Mouse (Mus musculus): Measurements from ENCODE around the gene Tmem100. TPM values are rescaled to one million over a fixed set of nuclear protein-coding genes. Genes with fewer than 3 reads are reported as not detected.

Tmem100 gene
- polyA plus RNA-seq, 1 experiment from 2014 or later = 8.7 TPM

DNA sequence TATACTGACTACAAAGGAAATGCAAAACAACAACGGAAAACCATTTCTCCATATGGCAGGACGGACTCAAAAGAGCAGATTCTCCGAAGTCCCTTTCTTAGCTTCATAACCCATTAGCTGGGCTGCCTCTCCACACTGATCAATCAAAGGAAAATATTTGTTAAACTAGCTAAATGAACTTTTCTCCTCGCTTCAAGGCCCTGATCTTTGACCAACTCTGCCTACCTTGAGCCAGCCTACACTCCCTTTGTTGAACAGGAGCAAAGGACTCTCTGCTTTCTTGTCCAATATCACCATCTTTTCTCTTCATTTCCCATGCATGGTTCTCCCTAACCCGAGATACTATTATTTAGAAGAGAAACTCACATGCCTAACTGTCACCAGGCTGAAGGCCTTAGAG is 34.6 kb upstream of the Tmem100 start:
- Histone ChIP-seq H3K27me3 (ENCODE audit: control insufficient read depth, insufficient read depth, low read length) (no peaks in the 10 kb centered on the region), H3K4me1 (ENCODE audit: control insufficient read depth, insufficient read depth, low read length) (no peaks in the 10 kb centered on the region), H3K9ac (replicated peaks; ENCODE audit: low read length) (no peak overlapping the region), H3K4me3 (replicated peaks; ENCODE audit: low read depth, low read length) (no peak overlapping the region), H3K9me3 (ENCODE audit: control insufficient read depth, low read length) (no peaks in the 10 kb centered on the region), H3K4me2 (ENCODE audit: low read length) (no peak overlapping the region), H3K27ac (replicated peaks; ENCODE audit: low read depth, low read length) (no peak overlapping the region), H3K36me3 (ENCODE audit: control insufficient read depth, insufficient read depth, low read length) (no peaks in the 10 kb centered on the region)
- ATAC-seq (ENCODE audit: low FRiP score, low TSS enrichment) (no peak), DNase-seq (no peak)
- 87% methylated on average over 5 of the region's 5 CpGs for WGBS

DNA sequence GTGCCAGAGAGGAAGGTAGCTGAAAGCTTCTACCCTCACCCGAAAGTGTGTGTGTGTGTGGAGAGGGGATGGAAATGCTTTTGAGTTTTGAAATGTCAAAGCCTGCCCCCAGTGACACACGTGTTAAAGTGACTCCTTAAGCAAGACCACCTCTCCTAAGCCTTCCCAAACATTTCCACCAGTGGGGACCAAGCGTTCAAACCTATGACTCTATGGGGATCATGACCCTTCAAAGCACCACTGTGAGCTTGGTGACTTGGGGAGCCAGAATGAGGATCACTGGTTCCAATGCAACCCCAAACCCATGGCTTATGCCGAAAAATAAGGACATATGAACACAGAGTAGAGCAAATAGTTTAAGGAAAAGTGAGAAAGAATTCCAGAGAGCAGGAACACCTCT is 33.7 kb upstream of the Tmem100 start:
- Histone ChIP-seq H3K4me1 (ENCODE audit: control insufficient read depth, insufficient read depth, low read length) (no peaks in the 10 kb centered on the region), H3K9me3 (ENCODE audit: control insufficient read depth, low read length) (no peaks in the 10 kb centered on the region), H3K9ac (replicated peaks; ENCODE audit: low read length) (no peak overlapping the region), H3K27me3 (ENCODE audit: control insufficient read depth, insufficient read depth, low read length) (no peaks in the 10 kb centered on the region), H3K4me3 (replicated peaks; ENCODE audit: low read depth, low read length) (no peak overlapping the region), H3K36me3 (ENCODE audit: control insufficient read depth, insufficient read depth, low read length) (no peaks in the 10 kb centered on the region), H3K4me2 (ENCODE audit: low read length) (no peak overlapping the region), H3K27ac (replicated peaks; ENCODE audit: low read depth, low read length) (no peak overlapping the region)
- DNase-seq (no peak), ATAC-seq (ENCODE audit: low FRiP score, low TSS enrichment) (no peak)
- WGBS = 88% methylated on average over 4 of the region's 4 CpGs

DNA sequence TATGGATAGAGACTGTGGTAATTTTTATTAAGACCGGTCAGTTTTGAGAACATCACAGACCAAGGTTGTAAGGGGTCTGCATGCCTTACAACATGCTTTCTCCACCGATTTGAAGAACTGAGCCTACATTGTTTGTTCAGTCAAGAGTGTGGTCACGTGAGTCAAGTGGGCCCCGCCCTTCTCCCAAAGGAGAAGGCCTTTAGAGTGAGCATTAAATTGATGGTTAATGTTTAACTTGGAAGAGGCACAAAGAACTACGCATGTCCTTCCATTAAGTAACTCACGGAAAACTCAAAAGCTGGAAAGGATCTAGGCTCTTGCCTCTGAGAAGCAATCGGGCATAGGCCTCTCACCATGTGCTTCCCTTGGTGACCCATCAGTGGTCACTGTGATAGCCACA is 33.3 kb upstream of the Tmem100 start:
- no peak overlapping the region for H3K4me3 ChIP-seq (replicated peaks; ENCODE audit: low read depth, low read length)
- no peak overlapping the region for H3K9ac ChIP-seq (replicated peaks; ENCODE audit: low read length)
- no peaks in the 10 kb centered on the region for H3K27me3 ChIP-seq (ENCODE audit: control insufficient read depth, insufficient read depth, low read length)
- H3K4me2 ChIP-seq (ENCODE audit: low read length) = no peak overlapping the region
- no peaks in the 10 kb centered on the region for H3K36me3 ChIP-seq (ENCODE audit: control insufficient read depth, insufficient read depth, low read length)
- no peak for ATAC-seq (ENCODE audit: low FRiP score, low TSS enrichment)
- DNase-seq = no peak
- H3K4me1 ChIP-seq (ENCODE audit: control insufficient read depth, insufficient read depth, low read length) = no peaks in the 10 kb centered on the region
- 96% methylated on average over 7 of the region's 7 CpGs for WGBS
- no peaks in the 10 kb centered on the region for H3K9me3 ChIP-seq (ENCODE audit: control insufficient read depth, low read length)
- no peak overlapping the region for H3K27ac ChIP-seq (replicated peaks; ENCODE audit: low read depth, low read length)

DNA sequence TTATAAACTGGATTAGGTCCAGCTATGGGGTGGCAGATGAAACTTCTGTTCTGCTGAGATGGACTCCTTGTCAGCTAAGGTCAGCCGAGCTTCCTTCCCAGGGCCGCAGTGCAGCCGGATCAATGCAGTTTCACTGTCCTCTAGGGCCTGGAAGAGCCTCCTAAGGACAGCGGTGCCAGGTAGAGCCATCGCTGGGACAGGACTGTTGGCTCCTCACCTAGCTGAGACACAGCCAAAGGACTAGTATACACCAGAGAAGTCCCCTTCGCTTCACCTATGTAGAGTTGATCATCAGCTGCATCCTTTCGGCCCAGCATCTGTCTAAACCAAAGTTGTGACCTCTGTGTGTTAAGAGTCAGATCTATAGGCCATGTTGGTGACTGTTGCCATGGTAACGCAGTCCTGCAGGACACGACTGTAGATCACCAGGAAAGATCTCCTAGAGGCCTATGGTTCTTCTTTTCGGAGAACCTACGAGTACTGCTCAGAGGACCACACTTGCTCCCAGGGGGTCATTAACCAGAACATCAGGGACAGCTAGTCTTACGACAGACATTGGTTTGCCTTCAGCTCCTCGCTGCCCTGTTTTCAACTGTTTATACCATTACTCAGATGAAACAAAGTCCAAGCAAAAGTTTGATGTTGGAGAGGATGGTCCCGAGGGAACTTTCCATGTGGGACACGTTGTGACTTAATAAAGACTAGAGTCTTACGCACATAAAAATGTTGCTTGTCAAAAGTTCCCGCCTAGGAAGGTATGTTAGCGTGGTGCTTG is 31.0 kb upstream of the Tmem100 start:
- ATAC-seq (ENCODE audit: low FRiP score, low TSS enrichment) = no peak

DNA sequence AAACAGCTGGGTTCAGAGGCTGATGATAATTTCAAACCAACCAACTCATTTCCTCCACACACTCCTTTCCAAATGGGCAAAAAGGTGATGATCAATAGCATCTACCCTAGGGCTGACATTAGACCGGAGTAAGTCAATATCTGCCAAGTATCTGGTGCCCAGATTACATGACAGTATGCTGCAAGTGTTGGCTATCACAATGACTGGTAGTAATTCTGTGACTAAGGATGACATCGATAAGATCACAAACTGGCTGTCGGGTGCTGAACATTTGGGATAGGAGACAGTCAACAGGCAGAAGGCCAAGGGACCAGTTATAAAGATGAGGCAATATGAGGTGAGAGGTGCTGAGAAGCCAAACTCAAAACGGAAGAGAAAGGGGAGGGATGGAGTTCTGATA is 29.5 kb upstream of the Tmem100 start:
- 0 out of 2 replicates have a peak, but pooled peaks cover 5% of the 10 kb centered on the region for H3K4me1 ChIP-seq (ENCODE audit: control insufficient read depth, insufficient read depth, low read length)
- WGBS = 88% methylated on average over 4 of the region's 4 CpGs
- no peaks in the 10 kb centered on the region for H3K9me3 ChIP-seq (ENCODE audit: control insufficient read depth, low read length)
- no peak overlapping the region for H3K4me2 ChIP-seq (ENCODE audit: low read length)
- ATAC-seq (ENCODE audit: low FRiP score, low TSS enrichment) (no peak), DNase-seq (no peak)
- H3K9ac ChIP-seq (replicated peaks; ENCODE audit: low read length) = no peak overlapping the region
- no peak overlapping the region for H3K4me3 ChIP-seq (replicated peaks; ENCODE audit: low read depth, low read length)
- H3K36me3 ChIP-seq (ENCODE audit: control insufficient read depth, insufficient read depth, low read length) = no peaks in the 10 kb centered on the region
- no peaks in the 10 kb centered on the region for H3K27me3 ChIP-seq (ENCODE audit: control insufficient read depth, insufficient read depth, low read length)
- H3K27ac ChIP-seq (replicated peaks; ENCODE audit: low read depth, low read length) = no peak overlapping the region

More for the DNA sequence above, 31.0 kb upstream of the Tmem100 start:
- Histone ChIP-seq H3K36me3 (ENCODE audit: control insufficient read depth, insufficient read depth, low read length) (no peaks in the 10 kb centered on the region), H3K9ac (replicated peaks; ENCODE audit: low read length) (no peak overlapping the region), H3K27ac (replicated peaks; ENCODE audit: low read depth, low read length) (no peak overlapping the region), H3K27me3 (ENCODE audit: control insufficient read depth, insufficient read depth, low read length) (no peaks in the 10 kb centered on the region), H3K4me3 (replicated peaks; ENCODE audit: low read depth, low read length) (no peak overlapping the region), H3K4me2 (ENCODE audit: low read length) (no peak overlapping the region), H3K9me3 (ENCODE audit: control insufficient read depth, low read length) (no peaks in the 10 kb centered on the region), H3K4me1 (ENCODE audit: control insufficient read depth, insufficient read depth, low read length) (0 out of 2 replicates have a peak, but pooled peaks cover 5% of the 10 kb centered on the region)
- WGBS = 90% methylated on average over 18 of the region's 18 CpGs
- DNase-seq = no peak

DNA sequence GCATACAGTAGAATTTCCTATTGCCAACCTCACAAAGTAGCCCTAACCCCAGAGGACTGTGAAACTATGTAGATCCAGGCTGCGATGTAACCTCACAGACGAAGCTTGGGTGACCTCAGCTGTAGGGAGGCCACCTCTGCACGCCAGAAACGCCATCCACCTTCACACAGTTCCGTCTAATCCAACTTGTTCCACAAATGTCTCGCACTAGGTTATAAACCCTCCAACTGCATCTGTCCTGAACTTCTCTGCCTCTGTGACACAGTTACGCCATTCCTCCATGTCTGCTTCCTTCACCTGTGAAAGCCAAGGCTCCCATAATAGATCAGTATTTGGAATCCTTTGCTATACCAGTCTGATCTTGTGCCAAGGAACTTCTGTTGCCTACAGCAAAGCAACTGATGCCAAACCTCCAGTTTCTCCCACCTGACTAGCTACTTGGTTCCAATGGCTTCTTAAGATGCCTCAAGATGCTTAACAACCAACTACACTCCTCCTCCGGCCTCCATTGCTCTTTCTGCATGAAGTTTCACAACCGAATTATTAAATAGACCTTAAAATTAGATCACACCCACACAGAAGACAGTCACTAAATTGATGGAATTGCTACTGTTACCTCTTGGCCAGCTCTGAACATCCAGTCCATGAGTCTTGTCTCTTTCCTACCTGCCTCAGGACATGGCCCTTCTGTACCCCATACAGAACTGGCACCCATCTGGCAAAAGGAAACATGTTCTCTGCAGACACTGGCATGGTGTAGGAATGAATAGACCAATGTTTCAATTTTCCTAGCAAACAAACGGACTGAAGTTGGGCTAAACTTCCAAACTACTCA is 28.5 kb upstream of the Tmem100 start:
- Histone ChIP-seq H3K4me3 (replicated peaks; ENCODE audit: low read depth, low read length) (no peak overlapping the region), H3K36me3 (ENCODE audit: control insufficient read depth, insufficient read depth, low read length) (no peaks in the 10 kb centered on the region), H3K9ac (replicated peaks; ENCODE audit: low read length) (no peak overlapping the region), H3K9me3 (ENCODE audit: control insufficient read depth, low read length) (no peaks in the 10 kb centered on the region), H3K27ac (replicated peaks; ENCODE audit: low read depth, low read length) (no peak overlapping the region), H3K27me3 (ENCODE audit: control insufficient read depth, insufficient read depth, low read length) (no peaks in the 10 kb centered on the region), H3K4me2 (ENCODE audit: low read length) (no peak overlapping the region), H3K4me1 (ENCODE audit: control insufficient read depth, insufficient read depth, low read length) (0 out of 2 replicates have a peak, but pooled peaks cover 5% of the 10 kb centered on the region)
- no peak for ATAC-seq (ENCODE audit: low FRiP score, low TSS enrichment)
- DNase-seq = no peak
- WGBS = 85% methylated on average over 10 of the region's 10 CpGs

DNA sequence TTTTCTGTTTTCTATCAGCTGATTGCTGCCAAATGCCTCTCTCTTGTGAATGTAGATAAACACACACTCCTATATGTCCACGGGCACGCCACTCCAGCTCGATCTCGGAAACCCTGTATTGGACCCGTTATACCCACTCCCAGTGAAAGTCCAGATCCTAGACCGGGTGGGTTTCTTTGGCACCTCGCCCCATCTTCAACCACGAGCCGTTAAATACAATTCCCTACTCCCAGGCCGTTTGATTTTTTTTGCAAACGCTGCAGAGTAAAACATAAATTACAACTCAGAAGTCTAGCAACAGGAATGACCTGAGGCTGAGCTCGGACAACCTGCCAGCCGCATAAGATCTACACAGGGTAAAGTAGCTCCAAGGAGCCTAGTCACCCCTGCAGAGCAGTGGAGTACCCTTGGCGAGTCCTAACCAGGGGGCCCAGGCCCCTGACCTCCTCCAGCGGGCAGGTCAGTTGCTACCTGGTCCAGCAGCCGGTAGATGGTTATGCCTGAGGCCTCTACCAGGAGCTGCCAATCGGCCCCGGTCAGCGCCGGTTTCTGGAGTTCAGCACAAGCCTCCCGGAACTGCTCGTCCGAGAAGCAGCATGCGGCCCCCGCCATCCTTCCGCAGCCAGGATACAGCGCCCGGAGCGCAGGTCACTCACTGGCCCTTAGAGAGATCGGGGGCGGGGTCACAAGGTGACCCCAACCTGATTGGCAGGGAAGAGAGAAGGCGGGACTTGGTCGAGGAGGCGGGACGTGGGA is 27.7 kb upstream of the Tmem100 start, which contains the start of gene Pctp:
Gene Pctp (minus strand): TSS at position 664 of the 756 bp plus-strand sequence.
- Histone ChIP-seq H3K4me3 (replicated peaks; ENCODE audit: low read depth, low read length) (peak within 1 kb of the TSS; percentile 43), H3K27ac (replicated peaks; ENCODE audit: low read depth, low read length) (no peak within 1 kb of the TSS), H3K9ac (replicated peaks; ENCODE audit: low read length) (peak within 1 kb of the TSS; percentile 50; the same call in 1 of the 2 replicates), H3K4me2 (ENCODE audit: low read length) (peak within 1 kb of the TSS; percentile 67), H3K36me3 (ENCODE audit: control insufficient read depth, insufficient read depth, low read length) (no peaks in the 10 kb centered on the region), H3K4me1 (ENCODE audit: control insufficient read depth, insufficient read depth, low read length) (0 out of 2 replicates have a peak, but pooled peaks cover 5% of the 10 kb centered on the region), H3K27me3 (ENCODE audit: control insufficient read depth, insufficient read depth, low read length) (no peaks in the 10 kb centered on the region), H3K9me3 (ENCODE audit: control insufficient read depth, low read length) (no peaks in the 10 kb centered on the region)
- 16% methylated on average over 35 of the region's 35 CpGs for WGBS
- DNase-seq (peak; percentile 77), ATAC-seq (ENCODE audit: low FRiP score, low TSS enrichment) (peak; percentile 80; the same call in 1 of the 2 replicates)

DNA sequence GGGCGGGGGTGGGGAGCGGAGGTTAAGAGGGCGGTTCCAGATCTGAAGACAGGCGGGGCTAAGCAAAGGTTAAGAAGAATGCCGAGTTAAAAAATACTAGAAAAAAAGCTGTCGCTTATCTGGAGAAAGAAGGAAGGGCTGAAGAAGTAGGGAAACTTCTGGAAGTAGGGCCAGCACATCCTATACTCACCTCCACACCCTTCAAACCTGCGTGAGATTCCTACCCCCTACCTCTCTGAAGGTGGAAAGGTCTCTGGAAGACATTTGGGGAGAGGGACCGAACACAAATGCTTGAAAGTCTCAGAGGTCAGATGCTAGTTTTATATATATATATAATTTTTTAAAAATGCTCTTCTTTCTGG is 27.2 kb upstream of the Tmem100 start:
- no peak for DNase-seq
- no peak overlapping the region for H3K27ac ChIP-seq (replicated peaks; ENCODE audit: low read depth, low read length)
- no peak for ATAC-seq (ENCODE audit: low FRiP score, low TSS enrichment)
- no peaks in the 10 kb centered on the region for H3K27me3 ChIP-seq (ENCODE audit: control insufficient read depth, insufficient read depth, low read length)
- H3K4me3 ChIP-seq (replicated peaks; ENCODE audit: low read depth, low read length) = peak overlapping the region; percentile 43
- H3K4me2 ChIP-seq (ENCODE audit: low read length) = peak overlapping the region; percentile 67
- H3K9me3 ChIP-seq (ENCODE audit: control insufficient read depth, low read length) = no peaks in the 10 kb centered on the region
- WGBS = 8% methylated on average over 8 of the region's 8 CpGs
- H3K4me1 ChIP-seq (ENCODE audit: control insufficient read depth, insufficient read depth, low read length) = 0 out of 2 replicates have a peak, but pooled peaks cover 5% of the 10 kb centered on the region
- peak overlapping the region; percentile 50; the same call in 1 of the 2 replicates for H3K9ac ChIP-seq (replicated peaks; ENCODE audit: low read length)
- no peaks in the 10 kb centered on the region for H3K36me3 ChIP-seq (ENCODE audit: control insufficient read depth, insufficient read depth, low read length)

Measured in midbrain, embryonic 14.5 days (tissue).